In genomic region chr2:169621201-169621710, GRCm38 (mm10) we compare ENCODE assay signal across 8 mouse cellular contexts. TPM values are rescaled to one million over a fixed set of nuclear protein-coding genes. Genes with fewer than 3 reads are reported as not detected.
A peak's percentile ranks its signal among the peaks of the same experiment; 100 is the strongest.
DNase-seq lines count a peak whose midpoint lies in the region; ATAC-seq and TF ChIP-seq lines count a peak whose summit lies in the region.
"Had no signal": no experiment of that assay in that cellular context is flagged by ENCODE, and none has a peak within 500 bp of the region (broad histone marks: within the 10 kb centered on the region; RNA-seq: fewer than 3 reads in every experiment).

No protein-coding gene starts in this region.

- H3K9me3 ChIP-seq in lung, embryonic 14.5 days (ENCODE audit: low read depth, low read length): no peaks in the 10 kb centered on the region
- H3K9me3 ChIP-seq in embryonic facial prominence, embryonic 14.5 days (ENCODE audit: control insufficient read depth, low read length): no peaks in the 10 kb centered on the region
- H3K9me3 ChIP-seq in midbrain, embryonic 11.5 days (ENCODE audit: control insufficient read depth, low read length): no peaks in the 10 kb centered on the region

- H3K4me1 ChIP-seq in lung, embryonic 14.5 days (ENCODE audit: insufficient read depth): no peaks in the 10 kb centered on the region; the same call in 1 of the 2 replicates
- H3K4me1 ChIP-seq in lung, adult 2 months (ENCODE audit: control insufficient read depth, insufficient read depth, low read length): no peaks in the 10 kb centered on the region
- peaks cover 6% of the 10 kb centered on the region; the same call in 1 of the 2 replicates for H3K4me1 ChIP-seq in embryonic facial prominence, embryonic 14.5 days (ENCODE audit: control insufficient read depth, insufficient read depth, low read length)
- H3K4me1 ChIP-seq in midbrain, embryonic 11.5 days (ENCODE audit: control insufficient read depth, insufficient read depth, low read length): no peaks in the 10 kb centered on the region; the same call in 1 of the 2 replicates

- no peaks in the 10 kb centered on the region for H3K36me3 ChIP-seq in lung, embryonic 14.5 days (ENCODE audit: insufficient read depth)
- H3K36me3 ChIP-seq in embryonic facial prominence, embryonic 14.5 days (ENCODE audit: control insufficient read depth, insufficient read depth, low read length): no peaks in the 10 kb centered on the region
- H3K36me3 ChIP-seq in midbrain, embryonic 11.5 days (ENCODE audit: control insufficient read depth, insufficient read depth, low read length): no peaks in the 10 kb centered on the region

- H3K4me2 ChIP-seq in lung, embryonic 14.5 days: peak overlapping the region; percentile 52
- H3K4me2 ChIP-seq in embryonic facial prominence, embryonic 14.5 days (ENCODE audit: low read depth, low read length): peak overlapping the region; percentile 40
- no peak overlapping the region for H3K4me2 ChIP-seq in midbrain, embryonic 11.5 days

- H3K4me3 ChIP-seq in lung, embryonic 14.5 days (ENCODE audit: low read depth, low read length): no peak overlapping the region; the same call in 1 of the 2 replicates
- no peak overlapping the region for H3K4me3 ChIP-seq in lung, adult 2 months (replicated peaks; ENCODE audit: extremely low read depth, low read depth, low read length)
- H3K4me3 ChIP-seq in embryonic facial prominence, embryonic 14.5 days (ENCODE audit: low read depth, low read length): no peak overlapping the region
- H3K4me3 ChIP-seq in midbrain, embryonic 11.5 days (ENCODE audit: low read depth, low read length): no peak overlapping the region

- DNase-seq in lung, embryonic 14.5 days: peak; percentile 82
- DNase-seq in lung, adult 2 months: no peak
- peak; percentile 63 for DNase-seq in embryonic facial prominence, embryonic 14.5 days (ENCODE audit: low spot score)
- peak; percentile 41 for DNase-seq in kidney, adult 18-20 months
- DNase-seq in midbrain, embryonic 11.5 days (ENCODE audit: low spot score, missing footprints): no peak
- DNase-seq in urinary bladder, postnatal 25 days (ENCODE audit: low spot score): no peak
- DNase-seq in cerebellum, adult 8-10 months: no peak

- 13% methylated on average over 15 of the region's 15 CpGs for WGBS in lung, embryonic 14.5 days
- WGBS in lung, adult 2 months: 26% methylated on average over 15 of the region's 15 CpGs
- WGBS in embryonic facial prominence, embryonic 14.5 days: 44% methylated on average over 15 of the region's 15 CpGs
- WGBS in midbrain, embryonic 11.5 days: 58% methylated on average over 15 of the region's 15 CpGs

- peak overlapping the region; percentile 32 for H3K9ac ChIP-seq in lung, embryonic 14.5 days
- H3K9ac ChIP-seq in embryonic facial prominence, embryonic 14.5 days (ENCODE audit: low read depth, low read length): peak overlapping the region; percentile 42; the same call in 1 of the 2 replicates
- no peak overlapping the region for H3K9ac ChIP-seq in midbrain, embryonic 11.5 days (ENCODE audit: low read length)

- no peaks in the 10 kb centered on the region for H3K27me3 ChIP-seq in lung, embryonic 14.5 days (ENCODE audit: insufficient read depth, low read length)
- H3K27me3 ChIP-seq in embryonic facial prominence, embryonic 14.5 days (replicated peaks; ENCODE audit: control insufficient read depth, insufficient read depth, low read length): no peaks in the 10 kb centered on the region
- H3K27me3 ChIP-seq in midbrain, embryonic 11.5 days (ENCODE audit: control insufficient read depth, insufficient read depth, low read length): no peaks in the 10 kb centered on the region

- ATAC-seq in lung, embryonic 14.5 days (ENCODE audit: insufficient read depth): peak; percentile 64; the same call in 1 of the 2 replicates
- peak; percentile 37; the same call in 1 of the 2 replicates for ATAC-seq in embryonic facial prominence, embryonic 14.5 days (ENCODE audit: low read depth)
- ATAC-seq in midbrain, embryonic 11.5 days (ENCODE audit: low FRiP score): 0 out of 2 replicates have a peak, but pooled peaks have one; percentile 50

- H3K27ac ChIP-seq in lung, embryonic 14.5 days (ENCODE audit: low read depth): peak overlapping the region; percentile 50; the same call in 1 of the 2 replicates
- no peak overlapping the region for H3K27ac ChIP-seq in embryonic facial prominence, embryonic 14.5 days (replicated peaks; ENCODE audit: low read depth, low read length)
- H3K27ac ChIP-seq in midbrain, embryonic 11.5 days (ENCODE audit: low read depth, low read length): no peak overlapping the region

- no peak for TF ChIP-seq POLR2A in lung, adult 2 months (IDR thresholded peaks at IDR 0.05; ENCODE audit: borderline replicate concordance, extremely low read depth, low read depth, low read length)

- TF ChIP-seq CTCF in lung, embryonic 14.5 days (IDR thresholded peaks at IDR 0.05; ENCODE audit: low read depth): peak; percentile 59
- TF ChIP-seq CTCF in lung, adult 2 months (IDR thresholded peaks at IDR 0.05; ENCODE audit: insufficient read depth, low read length): no peak

RNA-seq across cellular contexts. Expression of gene Tshz2, which starts 11.6 kb away (rescaled TPM):
- 7.9 and 8.9 TPM in 2 replicates for polyA plus RNA-seq in lung, embryonic 14.5 days (2014; fragmentation: Nextera tagmentation; extraction: Ambion mirVana)
- 6.2 and 8.4 TPM in 2 replicates for polyA plus RNA-seq in lung, adult 2 months (2012; rRNA removed)
- polyA plus RNA-seq in embryonic facial prominence, embryonic 14.5 days (2014; fragmentation: Nextera tagmentation; extraction: Ambion mirVana): 8.5 and 9.3 TPM in 2 replicates
- polyA plus RNA-seq in midbrain, embryonic 11.5 days (2014; fragmentation: Nextera tagmentation; extraction: Ambion mirVana): 1.3 and 1.9 TPM in 2 replicates

RNA-seq across cellular contexts. Expression of gene Gm11011, which starts 33.7 kb away (rescaled TPM):
- not detected in 2 replicates for polyA plus RNA-seq in lung, embryonic 14.5 days (2014; fragmentation: Nextera tagmentation; extraction: Ambion mirVana)
- polyA plus RNA-seq in lung, adult 2 months (2012; rRNA removed): not detected in 2 replicates
- not detected in 2 replicates for polyA plus RNA-seq in embryonic facial prominence, embryonic 14.5 days (2014; fragmentation: Nextera tagmentation; extraction: Ambion mirVana)
- not detected in 2 replicates for polyA plus RNA-seq in midbrain, embryonic 11.5 days (2014; fragmentation: Nextera tagmentation; extraction: Ambion mirVana)
- polyA plus RNA-seq: liver, embryonic 16.5 days had no signal

Comparison
In these comparisons a context has a peak if more than half of its experiments do, and no peak if none do; other contexts are left out.
1. DNase-seq: peak in lung, embryonic 14.5 days (single experiment), embryonic facial prominence, embryonic 14.5 days (single experiment) and kidney, adult 18-20 months (single experiment); none in lung, adult 2 months (single experiment), midbrain, embryonic 11.5 days (single experiment), urinary bladder, postnatal 25 days (single experiment) and cerebellum, adult 8-10 months (single experiment).
2. Peak in every context shown above with its lines, with median percentiles within 50 percentile points of each other: ATAC-seq.